Mouse (Mus musculus): ENCODE measurements around the gene Adcy2.
A peak's percentile ranks its signal among the peaks of the same experiment; 100 is the strongest.

Gene Adcy2

DNA sequence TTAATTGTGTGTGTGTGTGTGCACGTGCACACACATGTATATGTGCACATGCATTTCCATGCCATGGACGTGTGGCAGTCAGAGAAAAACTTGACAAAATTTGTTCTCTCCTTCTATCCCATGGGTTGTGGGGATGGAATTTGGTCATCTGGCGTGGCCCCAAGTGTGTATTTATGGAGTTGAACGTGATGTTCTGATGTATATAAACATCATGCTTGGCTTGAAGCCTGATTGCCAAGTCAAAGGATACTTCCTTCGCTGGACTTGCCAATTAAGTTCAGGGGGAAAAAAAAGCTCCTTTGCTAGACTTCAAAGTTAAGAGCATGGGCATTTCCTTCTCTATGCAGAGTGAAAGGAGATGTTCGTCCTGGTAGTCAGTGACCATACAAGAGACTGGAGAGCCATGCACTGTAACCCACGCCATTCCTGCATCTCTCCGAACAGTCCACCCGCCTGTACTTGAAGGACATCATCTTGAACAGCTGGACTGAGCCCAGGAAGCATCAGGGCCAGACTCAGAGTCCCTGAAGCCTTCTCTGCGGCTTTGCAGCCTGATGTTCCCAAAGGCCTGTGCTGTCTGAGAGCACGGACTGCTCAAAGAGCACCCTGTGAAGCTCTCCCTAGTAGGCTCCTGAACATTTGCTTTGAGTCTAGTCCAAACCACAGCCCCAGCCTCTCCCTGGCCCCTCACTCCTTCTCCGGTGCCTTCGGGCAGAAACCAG lies 178.3 kb downstream of the Adcy2 start:
- no peak for DNase-seq

DNA sequence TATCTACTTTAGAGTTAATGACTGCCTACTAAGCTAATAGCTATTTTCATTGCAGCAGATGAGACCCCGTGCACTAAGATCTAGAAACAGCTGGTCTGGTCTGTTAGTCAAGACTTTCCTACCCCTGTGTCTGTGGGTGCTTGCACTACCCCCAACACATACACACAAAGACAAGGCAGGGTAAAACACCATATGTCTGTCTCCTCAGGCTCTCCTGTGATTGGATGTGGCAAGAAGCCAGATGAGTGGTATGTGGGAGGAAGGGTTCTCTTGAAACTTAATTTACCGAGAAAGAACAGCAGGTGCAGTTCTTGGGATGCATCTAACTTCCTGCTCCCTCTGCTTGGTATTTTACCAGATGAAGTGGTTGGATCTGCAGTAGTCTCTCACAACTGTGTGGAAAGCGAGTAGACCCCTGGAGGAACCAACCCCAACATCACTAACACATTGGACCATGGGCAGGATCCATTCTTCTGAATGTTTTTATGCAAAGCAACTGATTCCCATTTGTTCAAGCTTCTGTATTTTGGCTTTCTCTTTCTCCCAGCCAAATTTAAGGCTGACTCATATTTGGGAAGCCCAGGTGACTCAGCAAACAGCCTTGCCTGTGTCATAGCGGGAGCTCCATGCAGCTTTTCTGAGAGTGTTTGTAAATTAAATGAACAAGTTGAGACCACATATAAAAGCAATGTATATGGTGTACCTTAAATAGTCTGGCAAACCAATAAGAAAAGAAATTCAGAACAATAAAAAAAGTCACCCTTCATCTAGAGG lies 183.4 kb downstream of the Adcy2 start:
- peak; percentile 78 for DNase-seq

DNA sequence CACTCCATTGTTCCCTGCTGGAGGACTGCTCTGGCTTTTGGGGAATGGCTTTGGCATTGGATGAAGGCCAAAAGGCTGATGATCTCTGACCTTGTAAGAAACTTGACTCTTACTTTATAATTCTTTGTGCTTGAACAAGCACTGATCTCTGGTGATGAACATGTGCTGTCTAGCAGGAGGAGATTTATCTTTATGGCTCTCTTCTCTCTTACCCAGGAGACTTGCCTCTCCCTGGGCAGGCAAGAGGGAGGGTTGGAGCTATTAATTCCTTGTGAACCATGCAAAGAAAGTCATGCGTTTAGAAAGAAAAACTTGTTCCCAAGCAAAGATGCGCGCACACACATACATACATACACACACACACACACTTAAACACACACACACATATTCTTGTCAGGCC lies 188.2 kb downstream of the Adcy2 start:
- no peak for DNase-seq

DNA sequence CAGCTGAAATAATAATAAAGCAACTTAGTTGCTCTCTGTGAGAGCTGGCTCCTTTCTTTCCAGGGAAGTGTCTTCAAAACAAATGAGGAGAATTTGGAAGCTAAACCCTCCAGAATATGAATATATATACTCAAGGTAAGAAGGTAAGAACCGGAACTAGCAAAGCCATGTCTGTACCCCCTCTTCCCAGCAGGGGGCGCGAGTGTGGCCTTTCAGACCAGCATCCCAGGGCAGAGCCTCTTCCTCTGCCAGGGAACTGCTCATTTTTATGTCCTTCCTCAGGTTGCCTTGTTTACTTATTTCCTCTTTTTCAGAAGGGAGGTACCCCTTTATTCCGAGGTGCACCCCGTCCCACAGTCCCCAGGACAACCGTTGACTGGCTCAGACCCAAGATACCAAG lies 199.6 kb downstream of the Adcy2 start:
- no peak for DNase-seq

GRCm38 (mm10) chr13:68793286-68793685 lies 206.1 kb downstream of the Adcy2 start:
- DNase-seq: no peak

DNA sequence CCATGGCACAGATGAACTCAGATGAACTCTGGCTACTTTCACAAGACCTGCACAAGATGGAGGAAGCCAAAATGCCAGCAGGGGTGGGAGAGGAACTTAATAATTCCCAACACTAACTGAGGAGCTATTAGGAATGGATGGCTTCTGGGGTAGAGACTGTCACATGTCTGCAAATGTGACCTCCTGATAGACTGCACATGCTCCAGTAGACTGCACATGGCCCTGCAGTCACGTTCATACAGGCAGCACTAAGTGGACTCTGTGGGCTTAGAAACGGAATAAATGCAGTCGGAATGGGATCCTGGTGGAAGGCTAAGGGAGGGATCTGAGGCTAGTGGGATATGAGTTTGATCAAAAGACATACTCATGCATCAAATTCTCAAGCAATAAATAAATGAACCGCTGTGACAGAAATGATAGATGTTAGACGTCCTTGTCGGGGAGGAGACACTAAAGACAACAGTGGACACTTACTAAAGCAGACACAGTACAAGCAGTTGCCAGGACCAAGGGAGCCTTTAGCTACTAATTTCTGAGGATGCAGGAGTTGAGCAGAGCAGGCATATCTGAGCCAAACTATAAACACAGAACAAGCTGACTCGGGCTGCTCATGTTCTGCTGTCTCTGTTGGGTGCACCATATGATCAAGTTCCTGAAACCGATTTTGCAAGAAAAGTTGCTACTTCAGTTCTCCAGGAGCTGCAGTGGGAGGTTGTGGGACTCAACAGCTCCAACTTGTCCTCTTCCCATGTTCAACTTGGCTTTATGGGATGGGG lies 211.9 kb downstream of the Adcy2 start:
- peak; percentile 8 for DNase-seq

GRCm38 (mm10) chr13:68783096-68783495 lies 216.2 kb downstream of the Adcy2 start:
- DNase-seq: no peak

DNA sequence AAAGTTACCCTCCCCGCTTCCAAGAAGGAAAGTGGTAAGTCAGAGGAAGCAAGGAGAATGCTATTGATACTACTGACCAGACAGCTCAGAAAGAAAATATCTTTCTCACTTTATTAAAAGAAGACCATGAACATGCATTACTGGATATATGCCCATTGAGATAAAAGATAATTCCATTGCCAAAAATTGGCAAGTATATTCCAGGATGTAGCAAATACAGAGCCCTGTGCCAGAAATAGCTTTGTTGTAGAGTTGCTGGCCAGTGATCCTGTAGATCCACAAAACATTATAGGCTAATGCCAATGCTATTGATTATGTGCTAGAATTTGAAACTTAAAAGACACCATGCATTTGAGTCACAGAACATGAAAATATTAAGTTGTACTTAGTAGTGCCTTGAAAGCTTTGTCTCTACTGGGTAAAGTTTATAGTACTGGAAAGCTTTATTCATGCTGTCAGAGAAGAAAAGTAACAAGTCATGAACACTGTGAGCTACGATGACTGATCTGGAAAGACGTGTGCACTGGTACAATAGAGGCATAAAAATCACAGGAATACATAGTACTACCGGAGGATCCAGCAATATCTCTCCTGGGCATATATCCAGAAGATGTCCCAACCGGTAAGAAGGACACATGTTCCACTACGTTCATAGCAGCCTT lies 221.2 kb downstream of the Adcy2 start:
- no peak for DNase-seq

DNA sequence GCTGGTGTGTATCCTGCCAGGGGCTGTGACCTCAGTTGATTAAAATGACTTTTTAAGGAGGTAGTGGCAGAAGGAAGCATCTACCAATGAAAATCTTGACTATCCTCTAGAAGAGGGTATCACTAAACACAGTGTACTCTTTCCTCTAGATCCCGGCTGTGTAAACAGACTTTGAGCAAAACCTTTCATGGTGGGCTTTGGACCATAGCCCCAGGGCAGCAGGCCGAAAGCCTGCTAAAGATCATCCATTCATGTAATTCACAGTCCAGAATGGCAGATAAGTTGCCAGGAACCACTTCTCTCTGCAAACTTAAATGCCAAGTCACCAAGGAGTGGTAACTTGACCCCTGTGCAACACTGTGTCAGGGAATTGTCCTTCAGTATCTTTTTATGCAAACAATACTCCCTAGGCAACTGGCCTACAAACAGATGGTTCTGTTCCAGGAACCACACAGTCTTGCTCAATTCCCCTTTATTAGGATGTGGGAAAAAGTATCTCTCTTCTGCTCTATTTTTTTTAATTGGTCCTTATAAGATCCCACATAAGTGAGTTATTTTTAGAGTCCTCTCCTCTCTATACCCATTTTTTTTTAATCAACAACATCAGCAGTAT lies 225.6 kb downstream of the Adcy2 start:
- DNase-seq: no peak

DNA sequence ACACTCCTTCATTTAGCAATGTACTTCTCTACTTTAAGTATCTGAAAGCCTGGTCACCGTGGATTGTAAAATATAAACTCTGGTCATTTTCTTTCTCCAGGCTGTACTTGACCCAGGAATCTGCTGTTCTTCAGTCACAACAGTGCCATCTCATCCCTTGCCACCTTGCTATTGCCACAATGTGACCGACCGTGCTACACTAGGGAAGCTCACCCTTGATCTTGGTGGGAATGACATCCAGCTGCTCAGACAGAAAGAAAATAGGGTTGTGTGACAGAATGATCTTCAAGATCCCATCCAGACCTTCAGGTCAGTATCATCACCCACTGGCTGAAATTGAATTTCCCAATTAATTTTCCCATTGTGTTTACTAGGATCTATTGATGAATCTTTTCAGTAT lies 230.8 kb downstream of the Adcy2 start:
- DNase-seq: no peak

DNA sequence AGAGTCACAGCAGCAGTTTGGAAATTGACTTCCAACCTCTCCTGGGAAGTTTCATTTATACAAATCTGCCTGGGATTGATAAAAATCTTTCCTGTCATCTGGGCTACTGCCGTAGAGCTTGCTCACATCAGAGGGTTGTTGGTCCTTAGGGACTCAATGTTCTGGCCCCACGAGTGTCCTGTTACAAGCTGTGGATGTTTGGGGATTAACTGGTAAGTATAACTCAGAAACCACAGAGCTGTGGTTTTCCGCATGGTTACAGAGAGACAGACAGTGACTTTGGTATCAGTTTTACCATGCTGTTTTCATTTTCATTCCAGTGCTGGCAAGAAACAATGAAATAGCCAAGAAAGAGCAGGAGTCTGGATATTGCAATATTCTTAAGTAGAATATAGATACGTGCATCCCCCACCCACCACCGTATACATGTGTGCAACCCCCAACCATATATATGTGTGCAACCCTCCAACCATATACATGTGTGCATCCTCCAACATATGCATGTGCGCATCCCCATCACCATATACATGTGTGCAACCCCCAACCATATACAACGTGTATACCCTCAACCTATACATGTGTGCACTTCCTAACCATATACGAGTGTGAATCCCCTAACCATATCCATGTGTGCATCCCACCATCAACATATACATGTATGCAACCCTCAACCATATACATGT lies 233.3 kb downstream of the Adcy2 start:
- DNase-seq: no peak

DNA sequence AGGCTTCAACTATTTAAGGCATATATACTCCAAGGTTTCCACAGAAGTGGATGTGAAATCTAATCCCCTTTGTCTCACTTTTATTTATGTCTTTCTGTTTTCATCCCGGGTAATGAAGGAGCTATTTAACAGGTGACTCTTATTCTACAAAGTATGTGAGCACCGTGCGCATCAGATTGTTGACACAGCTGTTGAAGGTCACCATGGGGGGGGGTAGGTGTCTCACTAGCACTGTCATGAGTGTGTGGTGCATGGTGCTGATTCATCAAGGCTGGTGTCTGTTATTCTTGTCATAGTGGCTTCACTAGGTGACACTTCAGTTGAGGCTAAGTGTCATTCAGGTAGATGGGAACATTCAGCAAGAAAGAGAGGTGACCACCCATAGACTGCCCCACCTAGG lies 234.7 kb downstream of the Adcy2 start:
- DNase-seq: no peak

DNA sequence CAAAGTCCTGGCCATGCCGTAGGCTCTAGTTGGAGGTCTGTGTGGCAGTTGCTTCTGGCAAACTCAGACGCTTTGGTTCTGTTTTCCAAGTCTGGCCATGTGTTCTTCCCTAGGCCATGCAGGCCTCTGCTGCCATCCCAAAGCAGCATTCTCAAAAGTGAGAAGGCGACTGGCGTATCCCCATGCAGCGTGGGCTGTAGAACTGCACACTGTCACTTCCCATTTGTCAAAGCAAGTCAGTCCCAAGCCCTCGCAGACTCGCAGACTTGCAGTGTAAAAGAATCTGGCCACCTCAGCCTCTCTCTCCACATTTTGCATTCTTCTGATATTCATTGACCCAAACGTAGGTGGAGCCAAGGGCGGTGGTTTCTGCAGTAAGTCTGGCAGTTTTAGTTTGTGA lies 249.5 kb downstream of the Adcy2 start:
- DNase-seq: peak; percentile 35

- DNase-seq: no peak
Observed at GRCm38 (mm10) chr13:68749370-68749769, 250.0 kb downstream of the Adcy2 start.

- DNase-seq: no peak
Observed at GRCm38 (mm10) chr13:68745426-68745825, 253.9 kb downstream of the Adcy2 start.

- no peak for DNase-seq
Observed at GRCm38 (mm10) chr13:68712661-68713060, 286.7 kb downstream of the Adcy2 start.

DNA sequence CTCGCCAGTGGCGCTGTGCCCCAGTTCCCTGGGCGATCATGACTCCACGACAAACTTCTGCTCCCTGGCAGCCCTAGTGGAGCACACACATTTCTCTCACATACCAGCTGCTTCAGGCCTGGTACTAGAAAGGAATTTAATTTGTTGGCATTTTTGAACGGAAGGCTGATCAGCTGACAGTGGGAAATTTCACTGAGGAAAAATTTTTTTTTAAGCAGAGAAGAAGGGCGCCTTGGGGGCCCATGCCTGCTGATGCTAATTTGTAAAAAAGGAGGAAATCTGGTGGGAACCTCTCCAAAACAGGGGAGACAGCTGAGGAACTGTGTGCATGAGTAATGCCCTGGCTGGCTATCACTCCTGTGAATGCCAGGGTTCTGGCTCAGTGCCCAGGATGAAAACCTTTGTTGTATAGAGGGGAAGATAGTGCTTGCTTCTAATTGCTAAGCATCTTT lies 292.0 kb downstream of the Adcy2 start:
- DNase-seq: peak; percentile 53

DNA sequence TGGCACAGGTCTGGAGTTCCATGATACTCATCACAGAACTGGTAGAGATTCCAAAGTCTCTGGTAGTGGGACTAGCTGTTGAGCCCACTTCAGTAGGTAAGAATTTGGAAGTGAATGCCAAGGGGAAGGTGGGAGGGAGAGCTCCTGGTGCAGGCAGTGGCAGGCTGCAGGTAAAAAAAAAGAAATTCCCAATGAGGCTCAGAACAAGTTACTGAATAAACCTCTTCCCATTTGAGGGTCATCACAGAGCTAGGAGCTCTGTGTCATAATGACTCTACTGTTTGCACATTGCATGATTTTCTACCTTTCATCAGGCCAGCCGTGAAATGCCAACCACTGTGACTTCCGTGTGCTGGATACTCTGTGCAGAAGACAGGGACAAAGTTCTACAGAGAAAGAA lies 314.4 kb downstream of the Adcy2 start:
- no peak for DNase-seq

GRCm38 (mm10) chr13:68680429-68680828 lies 318.9 kb downstream of the Adcy2 start:
- no peak for DNase-seq

DNA sequence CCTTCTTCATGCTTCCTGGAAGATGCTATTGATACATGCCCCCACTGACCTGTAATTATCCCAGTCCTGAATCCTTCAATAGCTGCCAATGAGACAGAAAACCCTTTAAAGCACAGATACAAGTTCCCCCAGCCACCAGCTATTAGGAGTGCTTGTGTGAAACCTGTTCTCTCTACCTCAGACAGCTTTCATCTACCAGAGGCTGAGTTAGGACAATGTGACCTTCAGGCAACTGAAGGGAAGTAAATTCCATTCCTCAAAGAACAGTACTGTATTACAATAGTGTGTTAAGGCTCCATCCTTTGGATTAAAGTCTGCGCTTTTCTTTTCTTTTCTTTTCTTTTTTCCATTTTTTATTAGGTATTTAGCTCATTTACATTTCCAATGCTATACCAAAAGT lies 356.6 kb downstream of the Adcy2 start:
- no peak for DNase-seq

DNA sequence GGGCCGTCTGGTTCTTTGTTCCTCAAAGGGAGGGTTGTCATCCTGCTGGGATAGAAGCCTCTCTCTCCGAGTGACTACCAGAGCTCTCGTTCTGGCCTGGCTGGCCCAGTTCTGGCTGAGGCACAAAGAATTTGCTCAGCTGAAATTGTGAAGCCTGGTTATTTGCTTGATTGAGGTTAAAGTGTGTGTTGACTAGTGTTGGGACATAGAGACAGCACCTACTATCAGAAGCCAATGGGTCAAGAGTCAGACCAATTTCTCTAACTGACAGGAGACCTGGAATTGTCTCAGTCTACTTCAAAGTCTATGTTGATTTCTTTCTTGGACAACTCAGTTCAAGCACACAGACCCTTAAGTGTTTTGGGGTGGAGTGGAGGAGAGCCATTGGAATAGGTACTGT lies 372.3 kb downstream of the Adcy2 start:
- no peak for DNase-seq

- DNase-seq: peak; percentile 32
Observed at GRCm38 (mm10) chr13:68622792-68623191, 376.5 kb downstream of the Adcy2 start.

Measured in right cerebral cortex, postnatal 25 days (tissue).